Mouse (Mus musculus): ENCODE results near the gene Pigk. TPM values are rescaled to one million over a fixed set of nuclear protein-coding genes. Genes with fewer than 3 reads are reported as not detected.
"Not testable (repeated sequence)": the region's sequence is repeated elsewhere in the genome, so short reads cannot be mapped to it uniquely, and the experiment has no call there.

Gene Pigk
- polyA plus RNA-seq, 1 experiment from 2014 or later, result 41.0 TPM

GRCm38 (mm10) chr3:152699261-152699660, 14.6 kb upstream of the Pigk start:
- no peak overlapping the region for H3K9ac ChIP-seq
- no peaks in the 10 kb centered on the region for H3K27me3 ChIP-seq (replicated peaks)
- H3K36me3 ChIP-seq, result no peaks in the 10 kb centered on the region
- no peak overlapping the region for H3K4me3 ChIP-seq (replicated peaks)
- no peaks in the 10 kb centered on the region for H3K4me1 ChIP-seq
- H3K9me3 ChIP-seq, result no peaks in the 10 kb centered on the region
- ATAC-seq (ENCODE audit: insufficient read depth, low FRiP score, low read depth), result no peak
- no peak overlapping the region for H3K27ac ChIP-seq
- WGBS, result 71% methylated on average over 8 of the region's 8 CpGs
- H3K4me2 ChIP-seq, result no peak overlapping the region

- H3K9me3 ChIP-seq; H3K27me3 ChIP-seq (replicated peaks); H3K4me1 ChIP-seq; H3K4me3 ChIP-seq (replicated peaks); H3K36me3 ChIP-seq; H3K27ac ChIP-seq; H3K4me2 ChIP-seq; H3K9ac ChIP-seq: not testable (repeated sequence)
- WGBS, result 87% methylated on average over 8 of the region's 8 CpGs
- ATAC-seq (ENCODE audit: insufficient read depth, low FRiP score, low read depth), result peak; percentile 68; the same call in 1 of the 2 replicates
Observed at GRCm38 (mm10) chr3:152701536-152701935, 12.4 kb upstream of the Pigk start.

GRCm38 (mm10) chr3:152702274-152702843, 11.5 kb upstream of the Pigk start:
- H3K9ac ChIP-seq, result no peak overlapping the region
- WGBS, result 52% methylated on average over 8 of the region's 8 CpGs
- H3K36me3 ChIP-seq, result no peaks in the 10 kb centered on the region
- no peak overlapping the region for H3K27ac ChIP-seq
- no peak overlapping the region for H3K4me2 ChIP-seq
- no peaks in the 10 kb centered on the region for H3K4me1 ChIP-seq
- ATAC-seq (ENCODE audit: insufficient read depth, low FRiP score, low read depth), result no peak
- no peaks in the 10 kb centered on the region for H3K27me3 ChIP-seq (replicated peaks)
- no peaks in the 10 kb centered on the region for H3K9me3 ChIP-seq
- H3K4me3 ChIP-seq (replicated peaks), result no peak overlapping the region

GRCm38 (mm10) chr3:152705826-152706225, 8.1 kb upstream of the Pigk start:
- Histone ChIP-seq H3K36me3 (no peaks in the 10 kb centered on the region), H3K27ac (no peak overlapping the region), H3K4me1 (no peaks in the 10 kb centered on the region), H3K4me2 (no peak overlapping the region), H3K9ac (no peak overlapping the region), H3K4me3 (replicated peaks) (no peak overlapping the region), H3K9me3 (no peaks in the 10 kb centered on the region), H3K27me3 (replicated peaks) (no peaks in the 10 kb centered on the region)
- WGBS, result 69% methylated on average over 5 of the region's 5 CpGs
- ATAC-seq (ENCODE audit: insufficient read depth, low FRiP score, low read depth), result no peak

GRCm38 (mm10) chr3:152706901-152707300, 7.0 kb upstream of the Pigk start:
- H3K27ac ChIP-seq, result no peak overlapping the region
- no peak overlapping the region for H3K4me2 ChIP-seq
- no peak overlapping the region for H3K4me3 ChIP-seq (replicated peaks)
- no peaks in the 10 kb centered on the region for H3K4me1 ChIP-seq
- ATAC-seq (ENCODE audit: insufficient read depth, low FRiP score, low read depth), result no peak
- no peaks in the 10 kb centered on the region for H3K27me3 ChIP-seq (replicated peaks)
- H3K9me3 ChIP-seq, result no peaks in the 10 kb centered on the region
- no peaks in the 10 kb centered on the region for H3K36me3 ChIP-seq
- WGBS, result 90% methylated on average over 2 of the region's 2 CpGs
- H3K9ac ChIP-seq, result no peak overlapping the region

- 74% methylated on average over 5 of the region's 5 CpGs for WGBS
- ATAC-seq (ENCODE audit: insufficient read depth, low FRiP score, low read depth), result no peak
- H3K4me2 ChIP-seq, result no peak overlapping the region
- H3K9ac ChIP-seq, result no peak overlapping the region
- no peak overlapping the region for H3K4me3 ChIP-seq (replicated peaks)
- no peaks in the 10 kb centered on the region for H3K9me3 ChIP-seq
- no peak overlapping the region for H3K27ac ChIP-seq
- H3K36me3 ChIP-seq, result no peaks in the 10 kb centered on the region
- H3K4me1 ChIP-seq, result no peaks in the 10 kb centered on the region
- no peaks in the 10 kb centered on the region for H3K27me3 ChIP-seq (replicated peaks)
Observed at GRCm38 (mm10) chr3:152707321-152707823, 6.5 kb upstream of the Pigk start.

- H3K36me3 ChIP-seq, result no peaks in the 10 kb centered on the region
- H3K4me3 ChIP-seq (replicated peaks), result no peak overlapping the region
- H3K27me3 ChIP-seq (replicated peaks), result no peaks in the 10 kb centered on the region
- WGBS, result 76% methylated on average over 3 of the region's 3 CpGs
- no peak overlapping the region for H3K9ac ChIP-seq
- no peak overlapping the region for H3K4me2 ChIP-seq
- H3K4me1 ChIP-seq, result 0 out of 2 replicates have a peak, but pooled peaks cover 1% of the 10 kb centered on the region
- no peaks in the 10 kb centered on the region for H3K9me3 ChIP-seq
- H3K27ac ChIP-seq, result no peak overlapping the region
- ATAC-seq (ENCODE audit: insufficient read depth, low FRiP score, low read depth), result no peak
Observed at GRCm38 (mm10) chr3:152709936-152710335, 4.0 kb upstream of the Pigk start.

- no peaks in the 10 kb centered on the region for H3K27me3 ChIP-seq (replicated peaks)
- 0 out of 2 replicates have a peak, but pooled peaks cover 7% of the 10 kb centered on the region for H3K4me1 ChIP-seq
- H3K36me3 ChIP-seq, result no peaks in the 10 kb centered on the region
- H3K9ac ChIP-seq, result no peak overlapping the region
- no peak for ATAC-seq (ENCODE audit: insufficient read depth, low FRiP score, low read depth)
- no peak overlapping the region for H3K4me3 ChIP-seq (replicated peaks)
- H3K4me2 ChIP-seq, result no peak overlapping the region
- WGBS, result 68% methylated on average over 4 of the region's 4 CpGs
- H3K9me3 ChIP-seq, result no peaks in the 10 kb centered on the region
- no peak overlapping the region for H3K27ac ChIP-seq
Observed at GRCm38 (mm10) chr3:152712957-152713356, 943 bp upstream of the Pigk start.

- H3K27me3 ChIP-seq (replicated peaks), result no peaks in the 10 kb centered on the region
- H3K9me3 ChIP-seq, result no peaks in the 10 kb centered on the region
- WGBS, result 84% methylated on average over 6 of the region's 6 CpGs
- H3K4me2 ChIP-seq, result no peak overlapping the region
- no peaks in the 10 kb centered on the region for H3K36me3 ChIP-seq
- no peak overlapping the region for H3K27ac ChIP-seq
- no peak for ATAC-seq (ENCODE audit: insufficient read depth, low FRiP score, low read depth)
- H3K4me1 ChIP-seq, result no peaks in the 10 kb centered on the region
- H3K4me3 ChIP-seq (replicated peaks), result no peak overlapping the region
- H3K9ac ChIP-seq, result no peak overlapping the region
Observed at GRCm38 (mm10) chr3:152721301-152721700, 7.4 kb downstream of the Pigk start.

GRCm38 (mm10) chr3:152722836-152723235, 8.9 kb downstream of the Pigk start:
- Histone ChIP-seq H3K9ac (no peak overlapping the region), H3K4me1 (no peaks in the 10 kb centered on the region), H3K27me3 (replicated peaks) (no peaks in the 10 kb centered on the region), H3K36me3 (no peaks in the 10 kb centered on the region), H3K4me3 (replicated peaks) (no peak overlapping the region), H3K27ac (no peak overlapping the region), H3K9me3 (no peaks in the 10 kb centered on the region), H3K4me2 (no peak overlapping the region)
- ATAC-seq (ENCODE audit: insufficient read depth, low FRiP score, low read depth), result no peak
- WGBS, result 67% methylated on average over 3 of the region's 3 CpGs

GRCm38 (mm10) chr3:152724446-152724845, 10.5 kb downstream of the Pigk start:
- H3K9me3 ChIP-seq, result no peaks in the 10 kb centered on the region
- no peak overlapping the region for H3K4me2 ChIP-seq
- no peaks in the 10 kb centered on the region for H3K4me1 ChIP-seq
- H3K9ac ChIP-seq, result no peak overlapping the region
- no peak overlapping the region for H3K4me3 ChIP-seq (replicated peaks)
- H3K27me3 ChIP-seq (replicated peaks), result no peaks in the 10 kb centered on the region
- 88% methylated on average over 9 of the region's 9 CpGs for WGBS
- no peak overlapping the region for H3K27ac ChIP-seq
- H3K36me3 ChIP-seq, result no peaks in the 10 kb centered on the region
- no peak for ATAC-seq (ENCODE audit: insufficient read depth, low FRiP score, low read depth)

GRCm38 (mm10) chr3:152728238-152728637, 14.3 kb downstream of the Pigk start:
- H3K9ac ChIP-seq, result no peak overlapping the region
- H3K4me1 ChIP-seq, result no peaks in the 10 kb centered on the region
- H3K27me3 ChIP-seq (replicated peaks), result no peaks in the 10 kb centered on the region
- no peaks in the 10 kb centered on the region for H3K36me3 ChIP-seq
- H3K9me3 ChIP-seq, result no peaks in the 10 kb centered on the region
- WGBS, result 78% methylated on average over 6 of the region's 6 CpGs
- H3K4me2 ChIP-seq, result no peak overlapping the region
- no peak overlapping the region for H3K27ac ChIP-seq
- no peak for ATAC-seq (ENCODE audit: insufficient read depth, low FRiP score, low read depth)
- no peak overlapping the region for H3K4me3 ChIP-seq (replicated peaks)

GRCm38 (mm10) chr3:152733011-152733410, 19.1 kb downstream of the Pigk start:
- no peak overlapping the region for H3K27ac ChIP-seq
- H3K9ac ChIP-seq, result no peak overlapping the region
- H3K4me3 ChIP-seq (replicated peaks), result no peak overlapping the region
- H3K9me3 ChIP-seq, result no peaks in the 10 kb centered on the region
- no peaks in the 10 kb centered on the region for H3K36me3 ChIP-seq
- no peaks in the 10 kb centered on the region for H3K27me3 ChIP-seq (replicated peaks)
- ATAC-seq (ENCODE audit: insufficient read depth, low FRiP score, low read depth), result no peak
- 94% methylated on average over 4 of the region's 4 CpGs for WGBS
- no peak overlapping the region for H3K4me2 ChIP-seq
- H3K4me1 ChIP-seq, result 0 out of 2 replicates have a peak, but pooled peaks cover 7% of the 10 kb centered on the region

Data from stomach, embryonic 15.5 days (tissue).